Mouse (Mus musculus) hindbrain, embryonic 11.5 days (tissue): Measurements from ENCODE around the gene Selplg. TPM values are rescaled to one million over a fixed set of nuclear protein-coding genes. Genes with fewer than 3 reads are reported as not detected.

Experiments used
- ATAC-seq: fragments of 200-750 bp; cut with Nextera tagmentation; 2 replicates; pipeline ENCODE4 v1.8.0; 2017; ENCODE audit warnings: mild to moderate bottlenecking, moderate TSS enrichment, moderate library complexity; ENCODE audit not compliant: low FRiP score
- DNase-seq: peaks from one replicate; pipeline ENCODE4 v3.0.0-alpha.2; 2015; ENCODE audit warnings: low spot score
- H3K27ac ChIP-seq: fragments of 300-500 bp; sonication (generic); 2 replicates; pipeline ENCODE4 v1.5.1; 2014; ENCODE audit warnings: mild to moderate bottlenecking, low read depth, low read length
- H3K27me3 ChIP-seq: fragments of 300-500 bp; sonication (generic); 2 replicates; pipeline ENCODE4 v1.6.1; 2014; ENCODE audit warnings: mild to moderate bottlenecking, low read length, moderate library complexity, mixed read lengths; ENCODE audit not compliant: control insufficient read depth, insufficient read depth
- H3K36me3 ChIP-seq: fragments of 300-500 bp; sonication (generic); 2 replicates; pipeline ENCODE4 v1.6.1; 2014; ENCODE audit warnings: mild to moderate bottlenecking, low read length, moderate library complexity, mixed read lengths; ENCODE audit not compliant: control insufficient read depth, insufficient read depth
- H3K4me1 ChIP-seq: fragments of 300-500 bp; sonication (generic); replicated peaks from 2 replicates; pipeline ENCODE4 v1.6.1; 2014; ENCODE audit warnings: low read length, mixed read lengths; ENCODE audit not compliant: control insufficient read depth, insufficient read depth
- H3K4me2 ChIP-seq: fragments of 300-500 bp; sonication (generic); replicated peaks from 2 replicates; pipeline ENCODE4 v1.6.1; 2014; ENCODE audit warnings: mild to moderate bottlenecking, low read depth, low read length
- H3K4me3 ChIP-seq: fragments of 300-500 bp; sonication (generic); 2 replicates; pipeline ENCODE4 v1.5.1; 2014; ENCODE audit warnings: low read depth, low read length
- H3K9ac ChIP-seq: fragments of 300-500 bp; sonication (generic); 2 replicates; pipeline ENCODE4 v1.6.1; 2014; ENCODE audit warnings: low read depth, low read length
- H3K9me3 ChIP-seq: fragments of 300-500 bp; sonication (generic); 2 replicates; pipeline ENCODE4 v1.6.1; 2016; ENCODE audit warnings: low read length; ENCODE audit not compliant: control insufficient read depth
- WGBS: fragments of 180-500 bp; shearing (Covaris S2); extraction: QIAGEN DNeasy Blood & Tissue Kit; methylation state at CpG from one replicate; pipeline ENCODE4 v1.1.7; 2014; 5-methylcytosine and 5-hydroxymethylcytosine counted together
- polyA plus RNA-seq: library from polyadenylated mRNA; unstranded; fragments of >200 nt; fragmentation: Nextera tagmentation; extraction: Ambion mirVana; gene quantifications from 2 replicates; pipeline ENCODE4 v1.2.1, GENCODE M21; 2014

The Selplg gene
- polyA plus RNA-seq, result 0.96 and 1.0 TPM in 2 replicates

- Histone ChIP-seq H3K27me3 (no peaks in the 10 kb centered on the region), H3K4me1 (no peaks in the 10 kb centered on the region), H3K9ac (no peak within 1 kb of the TSS), H3K4me3 (no peak within 1 kb of the TSS), H3K9me3 (no peaks in the 10 kb centered on the region), H3K36me3 (no peaks in the 10 kb centered on the region), H3K4me2 (no peak within 1 kb of the TSS), H3K27ac (no peak within 1 kb of the TSS)
- no peak for ATAC-seq
- DNase-seq, result no peak
- 51% methylated on average over 8 of the region's 8 CpGs for WGBS
These were observed at the start of gene Selplg for GRCm38 (mm10) chr5:113832490-113832901. Gene Selplg, minus strand, starts transcription at chr5:113832644.

- no peak overlapping the region for H3K4me2 ChIP-seq
- ATAC-seq (no peak), DNase-seq (no peak)
- H3K9ac ChIP-seq, result no peak overlapping the region
- H3K4me3 ChIP-seq, result no peak overlapping the region
- peaks cover 17% of the 10 kb centered on the region for H3K4me1 ChIP-seq
- H3K27ac ChIP-seq, result no peak overlapping the region
- H3K9me3 ChIP-seq, result no peaks in the 10 kb centered on the region
- H3K36me3 ChIP-seq, result 0 out of 2 replicates have a peak, but pooled peaks cover 6% of the 10 kb centered on the region
- no peaks in the 10 kb centered on the region for H3K27me3 ChIP-seq
- WGBS, result 93% methylated on average over 14 of the region's 14 CpGs
These were observed 48.7 kb upstream of the Selplg start for GRCm38 (mm10) chr5:113881136-113881535.

- peaks cover 19% of the 10 kb centered on the region for H3K4me1 ChIP-seq
- H3K4me2 ChIP-seq, result no peak overlapping the region
- 0 out of 2 replicates have a peak, but pooled peaks cover 6% of the 10 kb centered on the region for H3K36me3 ChIP-seq
- no peak overlapping the region for H3K9ac ChIP-seq
- H3K4me3 ChIP-seq, result no peak overlapping the region
- H3K9me3 ChIP-seq, result no peaks in the 10 kb centered on the region
- no peak overlapping the region for H3K27ac ChIP-seq
- DNase-seq (no peak), ATAC-seq (no peak)
- 94% methylated on average over 17 of the region's 17 CpGs for WGBS
- H3K27me3 ChIP-seq, result no peaks in the 10 kb centered on the region
These were observed 46.6 kb upstream of the Selplg start for GRCm38 (mm10) chr5:113878943-113879617.

GRCm38 (mm10) chr5:113877565-113877964 is 45.1 kb upstream of the Selplg start:
- Histone ChIP-seq H3K36me3 (0 out of 2 replicates have a peak, but pooled peaks cover 6% of the 10 kb centered on the region), H3K4me1 (peaks cover 23% of the 10 kb centered on the region), H3K9me3 (no peaks in the 10 kb centered on the region), H3K9ac (no peak overlapping the region), H3K4me3 (no peak overlapping the region), H3K4me2 (no peak overlapping the region), H3K27me3 (no peaks in the 10 kb centered on the region), H3K27ac (no peak overlapping the region)
- ATAC-seq (no peak), DNase-seq (no peak)
- WGBS, result 71% methylated on average over 3 of the region's 3 CpGs

- 92% methylated on average over 7 of the region's 7 CpGs for WGBS
These were observed 43.7 kb upstream of the Selplg start for GRCm38 (mm10) chr5:113876176-113876575.

GRCm38 (mm10) chr5:113875625-113876024 is 43.2 kb upstream of the Selplg start:
- Histone ChIP-seq H3K4me3 (no peak overlapping the region), H3K9ac (no peak overlapping the region), H3K27me3 (no peaks in the 10 kb centered on the region), H3K9me3 (no peaks in the 10 kb centered on the region), H3K4me1 (peaks cover 40% of the 10 kb centered on the region), H3K36me3 (0 out of 2 replicates have a peak, but pooled peaks cover under 1% of the 10 kb centered on the region), H3K4me2 (no peak overlapping the region), H3K27ac (no peak overlapping the region)
- no peak for ATAC-seq
- 88% methylated on average over 4 of the region's 4 CpGs for WGBS
- no peak for DNase-seq

More at GRCm38 (mm10) chr5:113876176-113876575, 43.7 kb upstream of the Selplg start:
- Histone ChIP-seq H3K27ac (no peak overlapping the region), H3K4me1 (peaks cover 34% of the 10 kb centered on the region), H3K9me3 (no peaks in the 10 kb centered on the region), H3K36me3 (0 out of 2 replicates have a peak, but pooled peaks cover 3% of the 10 kb centered on the region), H3K27me3 (no peaks in the 10 kb centered on the region), H3K4me2 (no peak overlapping the region), H3K4me3 (no peak overlapping the region), H3K9ac (no peak overlapping the region)
- DNase-seq (no peak), ATAC-seq (no peak)

GRCm38 (mm10) chr5:113874063-113875024 is 41.9 kb upstream of the Selplg start:
- H3K4me1 ChIP-seq, result peaks cover 42% of the 10 kb centered on the region
- no peak for DNase-seq
- ATAC-seq, result no peak

GRCm38 (mm10) chr5:113872936-113873912 is 40.8 kb upstream of the Selplg start:
- no peaks in the 10 kb centered on the region for H3K9me3 ChIP-seq
- ATAC-seq (peak; percentile 86), DNase-seq (peak; percentile 90)
- H3K4me2 ChIP-seq, result peak overlapping the region; percentile 12
- no peaks in the 10 kb centered on the region for H3K36me3 ChIP-seq
- no peaks in the 10 kb centered on the region for H3K27me3 ChIP-seq
- peak overlapping the region; percentile 58 for H3K9ac ChIP-seq
- H3K4me1 ChIP-seq, result peaks cover 42% of the 10 kb centered on the region
- H3K4me3 ChIP-seq, result no peak overlapping the region
- WGBS, result 4% methylated on average over 13 of the region's 15 CpGs
- peak overlapping the region; percentile 98 for H3K27ac ChIP-seq

More at GRCm38 (mm10) chr5:113874063-113875024, 41.9 kb upstream of the Selplg start:
- WGBS, result 55% methylated on average over 19 of the region's 19 CpGs
- H3K9ac ChIP-seq, result peak overlapping the region; percentile 58
- H3K27ac ChIP-seq, result peak overlapping the region; percentile 98
- no peaks in the 10 kb centered on the region for H3K36me3 ChIP-seq
- H3K4me3 ChIP-seq, result no peak overlapping the region
- no peaks in the 10 kb centered on the region for H3K9me3 ChIP-seq
- H3K4me2 ChIP-seq, result peak overlapping the region; percentile 12; the same call in 1 of the 2 replicates
- H3K27me3 ChIP-seq, result no peaks in the 10 kb centered on the region
